Mouse (Mus musculus) testis, adult 2 months (tissue): ENCODE measurements around the gene Slc22a5. TPM values are rescaled to one million over a fixed set of nuclear protein-coding genes. Genes with fewer than 3 reads are reported as not detected.

Experiments used
- H3K27ac ChIP-seq: fragments of 200-500 bp; 2 replicates; pipeline ENCODE4 v1.5.1; 2012; ENCODE audit warnings: low read depth, low read length; ENCODE audit not compliant: control insufficient read depth, insufficient read depth
- H3K27me3 ChIP-seq: fragments of 200-500 bp; 2 replicates; pipeline ENCODE4 v1.6.1; 2012; ENCODE audit warnings: mild to moderate bottlenecking, low read length, moderate library complexity; ENCODE audit not compliant: control insufficient read depth, insufficient read depth
- H3K36me3 ChIP-seq: fragments of 200-500 bp; 2 replicates; pipeline ENCODE4 v1.6.1; 2012; ENCODE audit warnings: mild to moderate bottlenecking, low read length; ENCODE audit not compliant: control insufficient read depth, insufficient read depth
- H3K4me1 ChIP-seq: fragments of 200-500 bp; 2 replicates; pipeline ENCODE4 v1.6.1; 2012; ENCODE audit warnings: low read length; ENCODE audit not compliant: control insufficient read depth, insufficient read depth
- H3K4me3 ChIP-seq: fragments of 200-500 bp; 2 replicates; pipeline ENCODE4 v1.5.1; 2012; ENCODE audit warnings: low read depth, mild to moderate bottlenecking, low read length, moderate library complexity, mixed read lengths; ENCODE audit not compliant: control insufficient read depth
- CTCF ChIP-seq: fragments of 200-500 bp; IDR thresholded peaks from 2 replicates; pipeline ENCODE4 v1.5.1; 2012; ENCODE audit warnings: low read depth, mild to moderate bottlenecking, inconsistent platforms, low read length, moderate library complexity; ENCODE audit not compliant: control insufficient read depth, insufficient read depth, insufficient replicate concordance
- POLR2A ChIP-seq: fragments of 200-500 bp; IDR thresholded peaks from 2 replicates; pipeline ENCODE4 v1.6.1; 2012; ENCODE audit warnings: low read depth, mild to moderate bottlenecking, inconsistent platforms, low read length, moderate library complexity; ENCODE audit not compliant: control insufficient read depth
- polyA plus RNA-seq: library from polyadenylated mRNA; depleted of rRNA; stranded (reverse); fragments of >200 nt; gene quantifications from 2 replicates; pipeline ENCODE4 v1.2.3, GENCODE M21; 2012; rRNA removed

The Slc22a5 gene
- polyA plus RNA-seq, 1 experiment: 20.7 TPM

DNA sequence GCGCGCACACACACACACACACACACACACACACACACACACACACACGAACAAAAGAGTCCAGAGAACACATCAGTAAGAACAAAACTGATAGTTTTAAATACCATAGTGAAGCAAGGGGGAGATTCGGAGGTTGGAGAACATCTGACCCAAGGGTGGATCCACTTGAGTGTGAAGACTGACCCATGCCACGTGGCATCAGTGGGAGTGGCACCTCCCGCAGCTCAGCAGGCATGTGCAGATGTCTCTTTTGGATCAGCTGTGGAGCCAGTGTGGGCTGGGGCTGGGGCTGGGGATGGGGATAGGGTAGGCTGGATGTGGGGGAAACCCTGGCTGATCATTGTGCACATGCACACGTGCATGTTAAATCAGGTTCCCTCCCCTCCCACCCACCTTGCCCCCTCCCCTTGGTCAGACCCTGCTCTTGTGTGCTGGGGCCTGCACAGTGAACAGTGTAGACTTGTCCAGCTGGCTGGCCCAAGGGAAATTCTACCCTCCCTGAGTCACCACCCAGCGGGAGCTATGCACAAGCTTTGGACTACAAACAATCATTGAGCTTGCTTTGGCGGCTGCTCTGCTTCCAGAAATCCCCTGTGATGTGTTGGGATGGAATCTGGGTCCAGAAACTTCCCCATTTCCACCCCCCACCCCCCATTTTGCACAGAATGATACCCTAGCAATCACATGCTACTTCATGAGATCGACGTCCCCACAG lies 70.1 kb downstream of the Slc22a5 start:
- H3K27ac ChIP-seq: no peak overlapping the region
- H3K36me3 ChIP-seq: no peaks in the 10 kb centered on the region
- TF ChIP-seq CTCF (no peak), POLR2A (no peak)
- H3K4me1 ChIP-seq: no peaks in the 10 kb centered on the region
- no peak overlapping the region for H3K4me3 ChIP-seq
- H3K27me3 ChIP-seq: no peaks in the 10 kb centered on the region

DNA sequence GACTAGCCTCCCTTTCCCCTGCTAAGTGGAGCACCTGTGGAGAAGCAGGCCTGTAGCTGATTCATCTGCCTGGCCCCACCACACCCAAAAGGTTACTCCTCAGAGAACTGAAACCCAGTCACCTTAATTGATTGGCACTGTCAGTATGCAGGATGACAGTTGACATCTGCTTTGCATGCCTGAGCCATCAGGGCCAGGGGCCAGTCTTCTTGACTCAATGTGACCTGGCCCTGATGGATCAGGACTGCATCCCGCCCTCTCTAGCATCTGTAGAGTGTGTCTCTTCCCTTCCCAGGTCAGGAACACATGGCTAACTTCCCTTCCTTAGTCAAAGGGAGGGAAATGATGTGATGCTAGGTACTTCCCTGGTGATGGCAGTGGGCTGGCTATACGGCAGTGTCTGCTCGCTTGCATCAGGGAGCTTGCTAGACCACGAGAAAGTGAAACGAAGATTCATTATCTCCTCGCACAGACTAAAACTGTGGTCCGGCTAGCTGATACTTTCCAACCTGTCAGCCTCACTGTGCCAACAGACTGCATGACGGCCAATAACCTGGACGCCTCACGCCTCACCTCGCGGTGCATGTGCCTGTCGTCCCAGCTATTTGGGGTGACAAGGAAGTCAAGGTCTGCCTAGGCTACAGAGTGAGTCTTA lies 70.8 kb downstream of the Slc22a5 start:
- no peak for TF ChIP-seq CTCF
- TF ChIP-seq POLR2A: no peak
- Histone ChIP-seq H3K27me3 (no peaks in the 10 kb centered on the region), H3K36me3 (no peaks in the 10 kb centered on the region), H3K27ac (no peak overlapping the region), H3K4me1 (no peaks in the 10 kb centered on the region), H3K4me3 (no peak overlapping the region)

DNA sequence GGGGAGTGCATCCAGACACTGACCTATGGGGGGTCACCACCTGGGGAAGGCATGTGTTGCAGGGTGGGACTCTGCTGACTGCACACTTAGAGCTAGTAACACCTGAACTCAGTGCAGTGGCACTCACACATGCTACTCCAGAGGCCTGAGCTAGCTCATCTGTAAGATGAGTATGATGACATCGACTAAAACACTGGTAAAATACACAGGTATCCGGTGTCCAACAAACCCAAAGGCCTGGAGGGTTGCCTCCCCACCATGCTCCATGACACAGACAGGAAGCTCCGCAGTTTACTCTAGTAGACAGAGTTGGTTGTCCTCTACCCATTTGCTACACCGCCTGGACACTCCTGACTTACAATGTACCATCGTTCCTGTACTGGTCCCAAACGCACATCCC lies 71.9 kb downstream of the Slc22a5 start:
- Histone ChIP-seq H3K27ac (no peak overlapping the region), H3K36me3 (no peaks in the 10 kb centered on the region), H3K4me3 (no peak overlapping the region), H3K4me1 (no peaks in the 10 kb centered on the region), H3K27me3 (no peaks in the 10 kb centered on the region)
- TF ChIP-seq POLR2A: no peak
- no peak for TF ChIP-seq CTCF

DNA sequence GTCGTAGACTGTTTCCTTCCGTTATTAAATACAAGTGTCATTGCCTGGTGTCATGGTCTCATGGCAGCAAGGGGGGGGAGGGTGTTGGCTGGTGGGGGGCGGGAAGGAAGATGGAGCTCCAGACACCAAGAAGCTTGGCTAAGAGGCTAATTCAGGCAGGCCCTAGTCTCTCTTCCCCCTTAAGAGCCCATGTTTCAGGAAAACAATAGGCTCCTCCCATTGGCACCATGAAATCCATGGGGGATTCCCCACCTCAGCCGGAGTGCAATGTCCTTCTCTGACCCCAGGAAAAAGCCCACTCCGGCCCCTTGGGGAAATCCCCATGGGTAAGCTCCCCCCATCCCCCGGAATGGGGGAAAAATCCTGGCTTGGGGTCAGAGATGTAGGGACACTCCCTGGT lies 72.7 kb downstream of the Slc22a5 start:
- no peak for TF ChIP-seq CTCF
- TF ChIP-seq POLR2A: no peak
- H3K27ac ChIP-seq: no peak overlapping the region
- H3K4me3 ChIP-seq: no peak overlapping the region
- H3K36me3 ChIP-seq: no peaks in the 10 kb centered on the region
- H3K27me3 ChIP-seq: no peaks in the 10 kb centered on the region
- no peaks in the 10 kb centered on the region for H3K4me1 ChIP-seq

DNA sequence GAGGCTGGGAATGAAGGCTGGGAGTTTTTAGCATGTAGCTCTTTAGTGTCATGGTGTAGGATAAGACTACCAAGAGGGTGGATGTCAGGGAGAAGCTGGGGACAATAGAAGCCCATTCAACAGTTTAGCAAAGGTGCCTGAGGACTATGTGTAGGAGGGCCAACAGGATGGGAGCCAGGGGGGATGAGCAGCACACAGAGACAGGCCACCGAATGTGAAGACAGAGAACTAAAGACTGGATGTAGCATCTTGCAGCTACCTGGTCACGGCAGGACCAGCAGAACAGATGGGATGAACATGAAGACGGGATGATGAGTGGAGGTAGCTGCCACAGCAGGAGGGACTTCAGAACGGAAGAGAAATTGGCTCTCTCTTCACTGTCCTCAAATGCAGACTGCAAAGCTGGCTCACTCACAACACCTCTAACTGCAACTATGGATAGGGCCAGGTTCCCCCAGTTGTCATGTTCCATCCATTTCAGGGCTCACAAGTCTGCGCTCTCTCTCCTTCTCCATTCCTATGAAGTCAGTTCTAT lies 74.6 kb downstream of the Slc22a5 start:
- Histone ChIP-seq H3K4me3 (no peak overlapping the region), H3K36me3 (no peaks in the 10 kb centered on the region), H3K4me1 (no peaks in the 10 kb centered on the region), H3K27ac (no peak overlapping the region), H3K27me3 (no peaks in the 10 kb centered on the region)
- no peak for TF ChIP-seq CTCF
- TF ChIP-seq POLR2A: no peak

DNA sequence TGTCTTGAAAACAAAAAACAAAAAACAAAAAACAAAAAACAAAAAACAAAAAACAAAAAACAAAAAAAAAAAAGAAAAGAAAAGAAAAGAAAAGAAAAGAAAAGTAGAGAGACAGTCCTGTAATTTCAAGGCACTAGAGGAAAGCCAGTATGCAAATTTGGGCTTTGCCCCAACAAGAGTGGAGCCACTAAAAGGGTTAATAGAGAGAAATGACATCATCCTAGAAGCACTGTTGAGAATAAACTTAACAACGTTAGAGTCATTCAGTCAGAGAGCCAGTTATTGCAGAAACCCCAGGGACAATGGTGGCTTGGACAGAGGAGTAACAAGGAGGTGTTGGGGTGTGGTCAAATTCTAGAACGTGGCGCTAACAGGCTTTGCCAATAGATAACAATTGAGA lies 76.7 kb downstream of the Slc22a5 start:
- H3K27ac ChIP-seq: no peak overlapping the region
- H3K4me3 ChIP-seq: no peak overlapping the region
- H3K4me1 ChIP-seq: no peaks in the 10 kb centered on the region
- no peaks in the 10 kb centered on the region for H3K36me3 ChIP-seq
- TF ChIP-seq CTCF (no peak), POLR2A (no peak)
- H3K27me3 ChIP-seq: no peaks in the 10 kb centered on the region

Other genes with a start within 250 kb of the Slc22a5 start
- 3.0 and 3.2 TPM in 2 replicates for gene Rad50, start 184.3 kb downstream of the Slc22a5 start, polyA plus RNA-seq
- gene Il5, start 170.9 kb downstream of the Slc22a5 start, polyA plus RNA-seq: 0.23 and 0.27 TPM in 2 replicates
- 3.4 TPM in 2 replicates for gene Irf1, start 121.6 kb downstream of the Slc22a5 start, polyA plus RNA-seq
- not detected in 2 replicates for gene Gm17334, start 118.5 kb downstream of the Slc22a5 start, polyA plus RNA-seq
- 0.91 and 0.93 TPM in 2 replicates for gene Gm12216, start 32.4 kb downstream of the Slc22a5 start, polyA plus RNA-seq
- gene Slc22a21, start 88.7 kb upstream of the Slc22a5 start, polyA plus RNA-seq: 67.2 and 68.6 TPM in 2 replicates
- gene Slc22a4, start 136.4 kb upstream of the Slc22a5 start, polyA plus RNA-seq: 0.47 and 0.57 TPM in 2 replicates
- gene Pdlim4, start 177.4 kb upstream of the Slc22a5 start, polyA plus RNA-seq: 4.4 and 7.2 TPM in 2 replicates
- gene P4ha2, start 208.4 kb upstream of the Slc22a5 start, polyA plus RNA-seq: 6.3 and 7.8 TPM in 2 replicates